Comparison of ENCODE assay signal across 8 mouse cellular contexts in the genomic region with DNA sequence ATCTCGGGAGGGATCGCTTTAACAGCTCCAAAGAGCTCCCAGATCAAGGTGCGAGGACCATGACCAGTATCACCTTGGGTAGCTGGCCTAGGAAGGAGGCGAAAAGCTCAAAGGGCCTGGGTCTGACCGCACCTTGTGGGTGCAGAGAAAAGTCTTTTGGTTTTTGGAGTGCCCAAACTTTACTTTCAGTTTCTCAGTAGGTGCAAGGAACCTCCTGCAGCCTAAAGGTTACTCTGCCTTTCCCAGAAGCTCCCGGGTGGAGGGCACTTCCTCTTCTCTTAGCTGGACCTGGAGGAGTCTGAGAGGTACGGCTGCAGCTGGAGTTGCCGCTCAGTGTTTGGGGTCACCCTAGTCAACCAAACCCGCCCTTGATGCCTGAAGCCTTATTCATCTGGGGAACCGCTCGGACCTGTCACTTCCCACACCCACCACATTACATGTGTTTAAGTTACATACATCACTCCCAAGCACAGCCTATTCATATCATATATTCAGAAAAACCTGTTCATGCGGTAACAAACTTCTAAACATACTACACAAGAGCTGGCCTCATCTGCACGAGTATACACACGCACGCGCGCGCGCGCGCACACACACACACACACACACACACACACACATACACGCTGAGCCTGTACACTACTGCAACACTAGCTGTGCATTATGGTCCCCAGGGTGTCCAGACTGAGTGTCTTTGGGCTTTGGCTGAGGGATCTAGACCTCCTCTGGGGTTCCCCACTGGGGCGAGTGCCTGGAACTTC. TPM values are rescaled to one million over a fixed set of nuclear protein-coding genes. Genes with fewer than 3 reads are reported as not detected.
DNase-seq lines count a peak whose midpoint lies in the region; ATAC-seq and TF ChIP-seq lines count a peak whose summit lies in the region.

No protein-coding gene starts in this region.

- DNase-seq in layer of hippocampus, adult 2 months (ENCODE audit: low spot score in 2 of 2) = no peak
- no peak for DNase-seq in layer of hippocampus, postnatal 36 days
- peak; percentile 40 for DNase-seq in thymus, postnatal 14 days
- DNase-seq in cerebellum, adult 9-11 months = no peak
- no peak for DNase-seq in adrenal gland, postnatal 14 days

- 6% methylated on average over 23 of the region's 23 CpGs for WGBS in embryonic facial prominence, embryonic 13.5 days

- TF ChIP-seq CTCF in layer of hippocampus, adult 2 months (conservative IDR thresholded peaks at IDR 0.05) = no peak

- no peaks in the 10 kb centered on the region for H3K9me3 ChIP-seq in embryonic facial prominence, embryonic 13.5 days

- peaks cover 99% of the 10 kb centered on the region for H3K27me3 ChIP-seq in embryonic facial prominence, embryonic 13.5 days

- ATAC-seq in embryonic facial prominence, embryonic 13.5 days (ENCODE audit: insufficient number of reproducible peaks, insufficient read depth, low FRiP score, low TSS enrichment, low read depth) = no peak
- peak; percentile 39 for ATAC-seq in inflammation-experienced regulatory T-cells, adult 6 months
- ATAC-seq in megakaryocyte, adult 5-6 weeks (ENCODE audit: poor library complexity, severe bottlenecking) = peak; percentile 41

- no peak overlapping the region for H3K27ac ChIP-seq in layer of hippocampus, adult 2 months
- H3K27ac ChIP-seq in embryonic facial prominence, embryonic 13.5 days = no peak overlapping the region

- H3K9ac ChIP-seq in embryonic facial prominence, embryonic 13.5 days = no peak overlapping the region

- H3K4me3 ChIP-seq in layer of hippocampus, adult 2 months = peak overlapping the region; percentile 40; the same call in 1 of the 2 replicates
- peak overlapping the region; percentile 25 for H3K4me3 ChIP-seq in embryonic facial prominence, embryonic 13.5 days

- no peaks in the 10 kb centered on the region for H3K36me3 ChIP-seq in embryonic facial prominence, embryonic 13.5 days

- peak overlapping the region; percentile 47 for H3K4me2 ChIP-seq in embryonic facial prominence, embryonic 13.5 days

- peaks cover 40% of the 10 kb centered on the region for H3K4me1 ChIP-seq in embryonic facial prominence, embryonic 13.5 days

RNA-seq across cellular contexts. Expression of a gene that starts 49.9 kb away (rescaled TPM):
- total RNA-seq in layer of hippocampus, adult 2 months (2021) = 10 to 100 TPM; 53.0 to 54.7 TPM
- 10 to 100 TPM; 55.7 to 57.0 TPM for total RNA-seq in layer of hippocampus, postnatal 36 days (2021)
- polyA plus RNA-seq in embryonic facial prominence, embryonic 13.5 days (2015; fragmentation: Nextera tagmentation; extraction: Ambion mirVana) = 10.8 and 12.5 TPM in 2 replicates
- 10 to 100 TPM; 34.7 to 46.2 (median 41.6) TPM for polyA plus RNA-seq in inflammation-experienced regulatory T-cells, adult 6 months (2017; shearing (Covaris generic))
- total RNA-seq in megakaryocyte, adult 5-6 weeks (2015) = 63.0 and 70.6 TPM in 2 replicates
- 80.5 and 83.1 TPM in 2 replicates for total RNA-seq in megakaryocyte, adult 5-6 weeks (2017)
- 20.4 and 25.2 TPM in 2 replicates for total RNA-seq in adrenal gland, postnatal 14 days (2021)

RNA-seq across cellular contexts. Expression of a gene that starts 50.1 kb away (rescaled TPM):
- total RNA-seq in layer of hippocampus, adult 2 months (2021) = 10 to 100 TPM; 13.7 to 15.2 TPM
- 10 to 100 TPM; 14.1 TPM for total RNA-seq in layer of hippocampus, postnatal 36 days (2021)
- 1.3 and 2.3 TPM in 2 replicates for polyA plus RNA-seq in embryonic facial prominence, embryonic 13.5 days (2015; fragmentation: Nextera tagmentation; extraction: Ambion mirVana)
- polyA plus RNA-seq in inflammation-experienced regulatory T-cells, adult 6 months (2017; shearing (Covaris generic)) = not detected
- total RNA-seq in megakaryocyte, adult 5-6 weeks (2015) = not detected in 2 replicates
- not detected in 2 replicates for total RNA-seq in megakaryocyte, adult 5-6 weeks (2017)
- not detected in 2 replicates for total RNA-seq in adrenal gland, postnatal 14 days (2021)

Comparison
In these comparisons a context has a peak if more than half of its experiments do, and no peak if none do; other contexts are left out.
1. RNA of a gene that starts 50.1 kb away (total RNA-seq): 13.7 to 15.2 TPM in layer of hippocampus, adult 2 months and 14.1 TPM in layer of hippocampus, postnatal 36 days; not detected in megakaryocyte, adult 5-6 weeks and not detected in adrenal gland, postnatal 14 days; every median in the first group is over 10 times any median in the second.